Mouse (Mus musculus) MEL (cell line): ENCODE measurements around the gene Tmeff2. TPM values are rescaled to one million over a fixed set of nuclear protein-coding genes. Genes with fewer than 3 reads are reported as not detected.

ENCODE experiments used
- DNase-seq: peaks from one replicate; pipeline ENCODE4 v3.0.0; 2011; ENCODE audit warnings: low read depth, low spot score
- H3K27ac ChIP-seq: 2 replicates; pipeline ENCODE4 v1.5.1; 2012; ENCODE audit warnings: low read depth, mild to moderate bottlenecking, control low read depth, low read length, moderate library complexity; ENCODE audit not compliant: control insufficient read depth
- H3K27me3 ChIP-seq, 2 experiments: fragments of 150-350 bp in 1 of 2; sonication (generic) in 1 of 2; 2 replicates each; pipeline ENCODE4 v1.6.1; 2012; ENCODE audit warnings: low read length in 2 of 2, mild to moderate bottlenecking in 2 of 2, improper control_type of control experiment in 1 of 2, moderate library complexity in 1 of 2; ENCODE audit not compliant: insufficient read depth in 2 of 2, control insufficient read depth in 1 of 2
- H3K36me3 ChIP-seq, 2 experiments: 2 replicates each; pipeline ENCODE4 v1.6.1; 2012 to 2014; ENCODE audit warnings: low read length in 2 of 2, improper control_type of control experiment in 1 of 2, inconsistent platforms in 1 of 2, mild to moderate bottlenecking in 1 of 2; ENCODE audit not compliant: insufficient read depth in 2 of 2, control insufficient read depth in 1 of 2
- H3K4me1 ChIP-seq, 2 experiments: fragments of 150-350 bp in 1 of 2; sonication (generic) in 1 of 2; 2 replicates each; pipeline ENCODE4 v1.6.1; 2012; ENCODE audit warnings: low read length in 2 of 2, improper control_type of control experiment in 1 of 2, mild to moderate bottlenecking in 1 of 2; ENCODE audit not compliant: insufficient read depth in 2 of 2, control insufficient read depth in 1 of 2
- H3K4me3 ChIP-seq, 2 experiments: fragments of 150-350 bp in 1 of 2; sonication (generic) in 1 of 2; 2 replicates each; pipeline ENCODE4 v1.5.1; 2012; ENCODE audit warnings: low read depth in 2 of 2, low read length in 2 of 2, mild to moderate bottlenecking in 2 of 2, moderate library complexity in 2 of 2, control low read depth in 1 of 2, improper control_type of control experiment in 1 of 2; ENCODE audit not compliant: control insufficient read depth in 1 of 2, insufficient read depth in 1 of 2
- H3K79me2 ChIP-seq: 2 replicates; pipeline ENCODE4 v1.6.1; 2012; ENCODE audit warnings: mild to moderate bottlenecking, low read length, moderate library complexity; ENCODE audit not compliant: control insufficient read depth, poor library complexity, insufficient read depth
- H3K9ac ChIP-seq: 2 replicates; pipeline ENCODE4 v1.6.1; 2012; ENCODE audit warnings: low read depth, mild to moderate bottlenecking, control low read depth, low read length, moderate library complexity; ENCODE audit not compliant: control insufficient read depth, poor library complexity, severe bottlenecking
- H3K9me3 ChIP-seq: fragments of 150-350 bp; sonication (generic); replicated peaks from 2 replicates; pipeline ENCODE4 v1.6.1; 2012; ENCODE audit warnings: mild to moderate bottlenecking, low read length, improper control_type of control experiment, moderate library complexity; ENCODE audit not compliant: insufficient read depth
- BHLHE40 ChIP-seq: IDR thresholded peaks from 2 replicates; pipeline ENCODE4 v1.6.1; 2012; ENCODE audit warnings: low read depth, mild to moderate bottlenecking, inconsistent platforms, low read length, improper control_type of control experiment, borderline replicate concordance
- CTCF ChIP-seq, 3 experiments: IDR thresholded peaks in 2 of 3; conservative IDR thresholded peaks in 1 of 3; 2 replicates each; pipeline ENCODE4 v1.5.1; 2011 to 2012; ENCODE audit warnings: low read length in 3 of 3, low read depth in 2 of 3, mild to moderate bottlenecking in 2 of 3, improper control_type of control experiment in 1 of 3, inconsistent platforms in 1 of 3, mixed read lengths in 1 of 3, moderate library complexity in 1 of 3; ENCODE audit not compliant: control insufficient read depth in 1 of 3, insufficient read depth in 1 of 3, poor library complexity in 1 of 3, severe bottlenecking in 1 of 3
- ELF1 ChIP-seq: IDR thresholded peaks from 2 replicates; pipeline ENCODE4 v1.6.1; 2014; ENCODE audit warnings: low read depth, mild to moderate bottlenecking, inconsistent platforms, low read length, improper control_type of control experiment, moderate library complexity
- EP300 ChIP-seq, 2 experiments: IDR thresholded peaks; 2 replicates each; pipeline ENCODE4 v1.6.1; 2011; ENCODE audit warnings: improper control_type of control experiment in 2 of 2, low read length in 2 of 2, low read depth in 1 of 2, mild to moderate bottlenecking in 1 of 2
- ETS1 ChIP-seq: IDR thresholded peaks from 2 replicates; pipeline ENCODE4 v1.6.1; 2012; ENCODE audit warnings: low read depth, mild to moderate bottlenecking, inconsistent platforms, low read length, improper control_type of control experiment, moderate library complexity
- GABPA ChIP-seq: IDR thresholded peaks from 2 replicates; pipeline ENCODE4 v1.6.1; 2012; ENCODE audit warnings: low read depth, mild to moderate bottlenecking, inconsistent platforms, low read length, improper control_type of control experiment, moderate library complexity
- HCFC1 ChIP-seq: IDR thresholded peaks from 2 replicates; pipeline ENCODE4 v1.6.1; 2012; ENCODE audit warnings: low read depth, mild to moderate bottlenecking, inconsistent platforms, low read length, improper control_type of control experiment, moderate library complexity
- JUND ChIP-seq: IDR thresholded peaks from 2 replicates; pipeline ENCODE4 v1.6.1; 2011; ENCODE audit warnings: low read depth, mild to moderate bottlenecking, improper control_type of control experiment, low read length
- MAFK ChIP-seq: IDR thresholded peaks from 2 replicates; pipeline ENCODE4 v1.6.1; 2011; ENCODE audit warnings: low read depth, mild to moderate bottlenecking, low read length, improper control_type of control experiment, borderline replicate concordance
- MAZ ChIP-seq: IDR thresholded peaks from 2 replicates; pipeline ENCODE4 v1.6.1; 2012; ENCODE audit warnings: low read depth, mild to moderate bottlenecking, inconsistent platforms, low read length, improper control_type of control experiment
- MEF2A ChIP-seq: IDR thresholded peaks from 2 replicates; pipeline ENCODE4 v1.6.1; 2014; ENCODE audit warnings: low read depth, mild to moderate bottlenecking, inconsistent platforms, low read length, improper control_type of control experiment; ENCODE audit not compliant: poor library complexity, insufficient replicate concordance, severe bottlenecking; ENCODE audit errors: extremely low read depth
- MYB ChIP-seq: IDR thresholded peaks from 2 replicates; pipeline ENCODE4 v1.6.1; 2011; ENCODE audit warnings: mild to moderate bottlenecking, low read depth, low read length, improper control_type of control experiment
- MYC ChIP-seq: IDR thresholded peaks from 2 replicates; pipeline ENCODE4 v1.6.1; 2011; ENCODE audit warnings: low read depth, mild to moderate bottlenecking, low read length, improper control_type of control experiment, moderate library complexity
- NRF1 ChIP-seq: IDR thresholded peaks from 2 replicates; pipeline ENCODE4 v1.6.1; 2014; ENCODE audit warnings: low read depth, mild to moderate bottlenecking, inconsistent platforms, low read length, improper control_type of control experiment, moderate library complexity; ENCODE audit not compliant: poor library complexity, insufficient read depth, severe bottlenecking
- POLR2A ChIP-seq, 2 experiments: IDR thresholded peaks; 2 replicates each; pipeline ENCODE4 v1.6.1; 2011 to 2012; ENCODE audit warnings: low read length in 2 of 2, mild to moderate bottlenecking in 2 of 2, control low read depth in 1 of 2, improper control_type of control experiment in 1 of 2, low read depth in 1 of 2, moderate library complexity in 1 of 2; ENCODE audit not compliant: control insufficient read depth in 1 of 2, insufficient read depth in 1 of 2, poor library complexity in 1 of 2
- POLR2AphosphoS2 ChIP-seq: IDR thresholded peaks from 2 replicates; pipeline ENCODE4 v1.6.1; 2011; ENCODE audit warnings: low read length, improper control_type of control experiment
- RAD21 ChIP-seq: IDR thresholded peaks from 2 replicates; pipeline ENCODE4 v1.6.1; 2011; ENCODE audit warnings: mild to moderate bottlenecking, low read depth, low read length, improper control_type of control experiment
- SMC3 ChIP-seq: IDR thresholded peaks from 2 replicates; pipeline ENCODE4 v1.6.1; 2011; ENCODE audit warnings: low read depth, low read length, improper control_type of control experiment
- TAL1 ChIP-seq: IDR thresholded peaks from 2 replicates; pipeline ENCODE4 v1.6.1; 2012; ENCODE audit warnings: mild to moderate bottlenecking, inconsistent platforms, low read length, moderate library complexity, mixed read lengths
- TCF12 ChIP-seq: IDR thresholded peaks from 2 replicates; pipeline ENCODE4 v1.6.1; 2014; ENCODE audit warnings: low read depth, mild to moderate bottlenecking, inconsistent platforms, low read length, improper control_type of control experiment, moderate library complexity
- USF1 ChIP-seq: IDR thresholded peaks from 2 replicates; pipeline ENCODE4 v1.6.1; 2014; ENCODE audit warnings: low read depth, mild to moderate bottlenecking, inconsistent platforms, low read length, improper control_type of control experiment, moderate library complexity
- ZC3H11A ChIP-seq: IDR thresholded peaks from 2 replicates; pipeline ENCODE4 v1.6.1; 2012; ENCODE audit warnings: low read depth, mild to moderate bottlenecking, inconsistent platforms, low read length, improper control_type of control experiment
- ZMIZ1 ChIP-seq: IDR thresholded peaks from 2 replicates; pipeline ENCODE4 v1.6.1; 2012; ENCODE audit warnings: low read depth, mild to moderate bottlenecking, inconsistent platforms, low read length, improper control_type of control experiment, moderate library complexity
- ZNF384 ChIP-seq: IDR thresholded peaks from 2 replicates; pipeline ENCODE4 v1.6.1; 2012; ENCODE audit warnings: low read depth, mild to moderate bottlenecking, inconsistent platforms, low read length, improper control_type of control experiment
- polyA plus RNA-seq, 2 experiments: library from polyadenylated mRNA; stranded (reverse) in 1 of 2; unstranded in 1 of 2; fragments of >175 nt in 1 of 2; fragments of >200 nt in 1 of 2; gene quantifications; 2 replicates each; pipeline versions ENCODE4 v1.2.1 to v1.2.4; 2012; ENCODE audit warnings: low replicate concordance in 2 of 2, low read depth in 1 of 2; ENCODE audit not compliant: insufficient read length in 2 of 2, insufficient read depth in 1 of 2, missing spikeins in 1 of 2
- total RNA-seq: library from RNA; depleted of rRNA; stranded (reverse); fragments of 300-350 nt; gene quantifications from 2 replicates; pipeline ENCODE4 v1.2.3, GENCODE M21; 2012

Tmeff2 gene
- total and polyA plus RNA-seq, 3 experiments = not detected

GRCm38 (mm10) chr1:51094713-51095112 is 194.3 kb downstream of the Tmeff2 start:
- Histone ChIP-seq H3K27me3 (no peaks in the 10 kb centered on the region), H3K27ac (no peak overlapping the region), H3K9me3 (no peaks in the 10 kb centered on the region), H3K36me3 (no peaks in the 10 kb centered on the region), H3K4me3 (no peak overlapping the region), H3K9ac (no peak overlapping the region), H3K79me2 (no peaks in the 10 kb centered on the region), H3K4me1 (no peaks in the 10 kb centered on the region)
- TF ChIP-seq SMC3 (no peak), EP300 (IDR thresholded peaks at IDR 0.05; ENCODE audit: low read depth in 1 of 2, low read length in 2 of 2) (no peak), RAD21 (no peak), MYB (no peak), HCFC1 (no peak), ZC3H11A (no peak), JUND (no peak), POLR2A (IDR thresholded peaks at IDR 0.05; ENCODE audit: control insufficient read depth in 1 of 2, insufficient read depth in 1 of 2, low read depth in 1 of 2, low read length in 2 of 2, poor library complexity in 1 of 2) (no peak), MAZ (no peak), TAL1 (no peak), MYC (no peak), GABPA (no peak), ZNF384 (no peak), ELF1 (no peak), MEF2A (no peak), POLR2AphosphoS2 (no peak), CTCF (IDR thresholded peaks at IDR 0.05 in 2 of 3, conservative IDR thresholded peaks at IDR 0.05 in 1 of 3; ENCODE audit: control insufficient read depth in 1 of 3, insufficient read depth in 1 of 3, low read depth in 2 of 3, low read length in 3 of 3, poor library complexity in 1 of 3, severe bottlenecking in 1 of 3) (no peak), ETS1 (no peak)
- no peak for DNase-seq

DNA sequence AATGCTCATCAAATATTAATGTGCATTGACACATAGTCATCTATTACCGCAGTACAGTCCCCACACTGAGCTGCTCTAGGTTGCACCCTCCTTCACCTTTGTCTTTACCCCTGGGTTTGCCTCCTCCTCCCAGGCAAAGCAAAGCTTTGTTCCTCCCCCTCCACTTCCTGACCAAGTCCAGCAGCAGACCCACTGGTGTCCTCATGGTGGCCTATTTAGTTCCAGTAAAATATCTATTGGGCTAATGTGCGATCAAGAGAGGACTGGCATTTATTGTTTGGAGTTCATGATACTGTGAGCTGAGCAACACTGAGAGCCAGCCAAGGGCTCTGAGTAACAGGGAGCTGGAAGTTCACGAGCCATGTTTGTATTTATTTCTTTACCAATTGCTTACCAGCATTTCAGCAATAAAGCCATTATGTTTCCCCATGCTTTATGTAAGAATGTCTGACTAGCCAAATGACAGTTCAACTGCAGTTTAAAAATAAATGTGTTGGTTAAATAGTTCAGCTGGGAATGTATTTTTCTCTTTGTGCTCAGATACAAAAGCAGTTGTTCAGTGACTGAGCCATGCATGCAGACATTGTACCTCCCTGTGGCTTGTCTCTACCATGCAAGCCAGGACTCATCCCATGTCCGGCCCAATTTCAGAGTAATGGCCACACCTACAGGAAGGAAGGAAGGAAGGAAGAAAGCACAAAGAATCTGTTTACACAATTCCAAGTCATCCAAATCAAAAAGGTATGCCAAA is 196.6 kb downstream of the Tmeff2 start:
- no peak for TF ChIP-seq ZMIZ1
- TF ChIP-seq ZC3H11A = no peak
- TF ChIP-seq POLR2A (IDR thresholded peaks at IDR 0.05; ENCODE audit: control insufficient read depth in 1 of 2, insufficient read depth in 1 of 2, low read depth in 1 of 2, low read length in 2 of 2, poor library complexity in 1 of 2) = no peak
- TF ChIP-seq BHLHE40 = no peak
- TF ChIP-seq SMC3 = no peak
- TF ChIP-seq TCF12 = no peak
- no peak for TF ChIP-seq USF1
- TF ChIP-seq ELF1 = no peak
- TF ChIP-seq NRF1 = no peak
- no peak for TF ChIP-seq MAFK
- no peak for TF ChIP-seq GABPA
- no peaks in the 10 kb centered on the region for H3K79me2 ChIP-seq
- no peak overlapping the region for H3K27ac ChIP-seq
- H3K4me3 ChIP-seq = no peak overlapping the region
- DNase-seq = no peak
- H3K9me3 ChIP-seq = no peaks in the 10 kb centered on the region
- H3K36me3 ChIP-seq = no peaks in the 10 kb centered on the region
- no peak overlapping the region for H3K9ac ChIP-seq
- H3K27me3 ChIP-seq = no peaks in the 10 kb centered on the region
- no peaks in the 10 kb centered on the region for H3K4me1 ChIP-seq
